1 mouse cellular context compared by ENCODE assay signal in the genomic region with DNA sequence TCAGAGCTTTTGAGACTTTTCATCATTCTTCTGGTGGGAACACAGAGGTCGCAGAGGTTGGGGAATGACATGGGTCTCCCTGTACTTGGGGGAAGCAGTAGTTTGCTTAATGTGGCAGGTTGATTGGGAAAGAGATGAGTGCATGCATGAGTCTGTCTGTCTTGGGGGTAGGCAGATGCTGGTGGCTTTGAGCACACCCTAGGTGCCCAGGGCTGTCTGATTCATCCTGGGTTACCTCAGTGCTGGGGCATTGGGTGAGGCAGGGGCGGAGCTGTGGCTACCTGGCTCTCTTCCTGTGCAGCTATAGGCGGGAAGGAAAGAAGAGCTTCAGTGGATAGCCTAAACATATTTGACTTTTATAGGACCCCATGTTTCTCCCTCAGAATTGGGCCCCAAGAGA.
TF ChIP-seq lines count a peak whose summit lies in the region.

No protein-coding gene starts in this region.

TF ChIP-seq in C2C12, 6 proteins besides CTCF, POLR2A, EP300 and RAD21:
- TF ChIP-seq CEBPB (IDR thresholded peaks at IDR 0.05; ENCODE audit: low read depth) (peak; percentile 32), USF1 (IDR thresholded peaks at IDR 0.05; ENCODE audit: low read depth) (no peak), MYOG (IDR thresholded peaks at IDR 0.05; ENCODE audit: control insufficient read depth, extremely low read depth, insufficient read length) (no peak), MYOD1 (IDR thresholded peaks at IDR 0.05; ENCODE audit: control insufficient read depth, insufficient read length, low read depth) (no peak)
